18 mouse cellular contexts compared by ENCODE assay signal in genomic region chr11:51836506-51836905, GRCm38 (mm10).
"Had no signal": no experiment of that assay in that cellular context is flagged by ENCODE, and none has a peak within 500 bp of the region (broad histone marks: within the 10 kb centered on the region; RNA-seq: fewer than 3 reads in every experiment).

No protein-coding gene starts in this region.

- H3K27me3 ChIP-seq: liver, embryonic 12.5 days; midbrain, embryonic 12.5 days; neural tube, embryonic 13.5 days; neural tube, embryonic 15.5 days; stomach, embryonic 15.5 days had no signal

- ATAC-seq: liver, embryonic 12.5 days; midbrain, embryonic 16.5 days had no signal

- H3K4me3 ChIP-seq: liver, embryonic 12.5 days; midbrain, embryonic 10.5 days; midbrain, embryonic 12.5 days; myocyte; neural tube, embryonic 13.5 days; neural tube, embryonic 15.5 days; stomach, embryonic 15.5 days had no signal

- H3K27ac ChIP-seq: liver, embryonic 12.5 days; midbrain, embryonic 10.5 days; midbrain, embryonic 12.5 days; neural tube, embryonic 13.5 days; neural tube, embryonic 15.5 days; stomach, embryonic 15.5 days; stomach, postnatal 0 days had no signal

- DNase-seq: lung, adult 18-20 months; lung, embryonic 14.5 days; lung, postnatal 4 days; retina, postnatal 1 day; right cerebral cortex, adult 18-20 months; right cerebral cortex, postnatal 25 days; thymus, adult 2 months; thymus, postnatal 25 days; thymus, postnatal 4 days had no signal

- H3K36me3 ChIP-seq: liver, embryonic 12.5 days; midbrain, embryonic 10.5 days; midbrain, embryonic 12.5 days; neural tube, embryonic 13.5 days; neural tube, embryonic 15.5 days; stomach, embryonic 15.5 days had no signal

- H3K9me3 ChIP-seq: liver, embryonic 12.5 days; midbrain, embryonic 10.5 days; midbrain, embryonic 12.5 days; neural tube, embryonic 13.5 days; neural tube, embryonic 15.5 days; stomach, embryonic 15.5 days had no signal

- H3K4me2 ChIP-seq: liver, embryonic 12.5 days; lung, embryonic 14.5 days; midbrain, embryonic 12.5 days; neural tube, embryonic 13.5 days; neural tube, embryonic 15.5 days; stomach, embryonic 15.5 days had no signal

- H3K9ac ChIP-seq: liver, embryonic 12.5 days; lung, embryonic 14.5 days; midbrain, embryonic 12.5 days; neural tube, embryonic 13.5 days; neural tube, embryonic 15.5 days; stomach, embryonic 15.5 days had no signal
